In genomic region chr4:105467811-105468210, GRCm38 (mm10) we compare ENCODE assay signal across 22 mouse cellular contexts.
DNase-seq lines count a peak whose midpoint lies in the region; ATAC-seq lines count a peak whose summit lies in the region.
"Had no signal": no experiment of that assay in that cellular context is flagged by ENCODE, and none has a peak within 500 bp of the region (broad histone marks: within the 10 kb centered on the region; RNA-seq: fewer than 3 reads in every experiment).

No protein-coding gene starts in this region.

- H3K9me3 ChIP-seq in hindbrain, embryonic 16.5 days (ENCODE audit: control insufficient read depth, low read length): no peaks in the 10 kb centered on the region
- H3K9me3 ChIP-seq: embryonic facial prominence, embryonic 13.5 days; embryonic facial prominence, embryonic 15.5 days; forebrain, embryonic 12.5 days; forebrain, embryonic 15.5 days had no signal

- no peaks in the 10 kb centered on the region for H3K27me3 ChIP-seq in hindbrain, embryonic 16.5 days (replicated peaks; ENCODE audit: control insufficient read depth, insufficient read depth, low read length)
- H3K27me3 ChIP-seq: embryonic facial prominence, embryonic 13.5 days; embryonic facial prominence, embryonic 15.5 days; forebrain, embryonic 12.5 days; forebrain, embryonic 15.5 days had no signal

- no peaks in the 10 kb centered on the region for H3K36me3 ChIP-seq in hindbrain, embryonic 16.5 days (ENCODE audit: control insufficient read depth, insufficient read depth, low read length)
- H3K36me3 ChIP-seq: embryonic facial prominence, embryonic 13.5 days; embryonic facial prominence, embryonic 15.5 days; forebrain, embryonic 12.5 days; forebrain, embryonic 15.5 days had no signal

- 94% methylated on average over 7 of the region's 7 CpGs for WGBS in hindbrain, embryonic 16.5 days

- H3K27ac ChIP-seq in hindbrain, embryonic 16.5 days (ENCODE audit: low read depth, low read length): no peak overlapping the region
- H3K27ac ChIP-seq: embryonic facial prominence, embryonic 13.5 days; embryonic facial prominence, embryonic 15.5 days; forebrain, embryonic 12.5 days; forebrain, embryonic 15.5 days had no signal

- no peak overlapping the region for H3K4me3 ChIP-seq in hindbrain, embryonic 16.5 days (ENCODE audit: low read length)
- H3K4me3 ChIP-seq: embryonic facial prominence, embryonic 13.5 days; embryonic facial prominence, embryonic 15.5 days; erythroblast, embryonic 14.5 days; forebrain, embryonic 12.5 days; forebrain, embryonic 15.5 days had no signal

- no peaks in the 10 kb centered on the region for H3K4me1 ChIP-seq in hindbrain, embryonic 16.5 days (ENCODE audit: control insufficient read depth, insufficient read depth, low read depth, low read length)
- H3K4me1 ChIP-seq: embryonic facial prominence, embryonic 15.5 days; forebrain, embryonic 12.5 days; forebrain, embryonic 15.5 days had no signal

- no peak overlapping the region for H3K4me2 ChIP-seq in hindbrain, embryonic 16.5 days (ENCODE audit: low read length)
- H3K4me2 ChIP-seq: embryonic facial prominence, embryonic 13.5 days; embryonic facial prominence, embryonic 15.5 days; forebrain, embryonic 12.5 days; forebrain, embryonic 15.5 days had no signal

- no peak for ATAC-seq in hindbrain, embryonic 16.5 days
- ATAC-seq: forebrain, embryonic 15.5 days; forebrain, postnatal 0 days had no signal

- no peak overlapping the region for H3K9ac ChIP-seq in hindbrain, embryonic 16.5 days (ENCODE audit: low read depth, low read length)
- H3K9ac ChIP-seq: embryonic facial prominence, embryonic 13.5 days; embryonic facial prominence, embryonic 15.5 days; forebrain, embryonic 12.5 days; forebrain, embryonic 15.5 days; forebrain, postnatal 0 days had no signal

- peak; percentile 58 for DNase-seq in heart, adult 11 months
- DNase-seq in heart, adult 18-20 months: no peak
- DNase-seq in retina, postnatal 1 day: peak; percentile 14
- no peak for DNase-seq in retina, embryonic 14.5 days (ENCODE audit: low spot score)
- DNase-seq in gonadal fat pad, adult 2 months (ENCODE audit: low read depth): peak; percentile 86
- DNase-seq in spleen, postnatal 4 days (ENCODE audit: low spot score in 2 of 2): no peak
- DNase-seq: adrenal gland, postnatal 10 days; adrenal gland, postnatal 25 days; cerebellum, adult 11 months; cerebellum, adult 18-20 months; cerebellum, adult 8-10 months; cerebellum, adult 9-11 months; cerebellum, postnatal 14 days; cerebellum, postnatal 36 days; embryo, embryonic 11 days; forebrain, postnatal 0 days had no signal

Comparison
In these comparisons a context has a peak if more than half of its experiments do, and no peak if none do; other contexts are left out.
1. DNase-seq: peak in heart, adult 11 months (single experiment), retina, postnatal 1 day (single experiment) and gonadal fat pad, adult 2 months (single experiment); none in heart, adult 18-20 months (0 of 2), retina, embryonic 14.5 days (single experiment) and spleen, postnatal 4 days (0 of 2).